Mouse (Mus musculus) lung, adult 2 months (tissue): Measurements from ENCODE around the gene Ttc7. TPM values are rescaled to one million over a fixed set of nuclear protein-coding genes. Genes with fewer than 3 reads are reported as not detected.

ENCODE experiments used
- DNase-seq: peaks from one replicate; pipeline ENCODE4 v3.0.0; 2022
- H3K4me1 ChIP-seq: fragments of 200-500 bp; 2 replicates; pipeline ENCODE4 v1.6.1; 2011; ENCODE audit warnings: low read length; ENCODE audit not compliant: control insufficient read depth, insufficient read depth
- H3K4me3 ChIP-seq: fragments of 200-500 bp; replicated peaks from 2 replicates; pipeline ENCODE3; 2011; ENCODE audit warnings: low read depth, mild to moderate bottlenecking, control low read depth, low read length; ENCODE audit errors: extremely low read depth
- CTCF ChIP-seq: fragments of 200-500 bp; IDR thresholded peaks from 2 replicates; pipeline ENCODE4 v1.5.1; 2011; ENCODE audit warnings: mild to moderate bottlenecking, low read length, control low read depth; ENCODE audit not compliant: insufficient read depth
- POLR2A ChIP-seq: fragments of 200-500 bp; IDR thresholded peaks from 2 replicates; pipeline ENCODE4 v1.6.1; 2011; ENCODE audit warnings: low read depth, mild to moderate bottlenecking, control low read depth, low read length, borderline replicate concordance; ENCODE audit errors: extremely low read depth
- WGBS: fragments of 180-500 bp; shearing (Covaris S2); methylation state at CpG from one replicate; pipeline ENCODE4 v1.1.7; 2018; 5-methylcytosine and 5-hydroxymethylcytosine counted together
- polyA plus RNA-seq: library from polyadenylated mRNA; depleted of rRNA; stranded (reverse); fragments of >200 nt; gene quantifications from 2 replicates; pipeline ENCODE4 v1.2.3, GENCODE M21; 2012

The Ttc7 gene
- polyA plus RNA-seq, 1 experiment = 78.4 TPM

DNA sequence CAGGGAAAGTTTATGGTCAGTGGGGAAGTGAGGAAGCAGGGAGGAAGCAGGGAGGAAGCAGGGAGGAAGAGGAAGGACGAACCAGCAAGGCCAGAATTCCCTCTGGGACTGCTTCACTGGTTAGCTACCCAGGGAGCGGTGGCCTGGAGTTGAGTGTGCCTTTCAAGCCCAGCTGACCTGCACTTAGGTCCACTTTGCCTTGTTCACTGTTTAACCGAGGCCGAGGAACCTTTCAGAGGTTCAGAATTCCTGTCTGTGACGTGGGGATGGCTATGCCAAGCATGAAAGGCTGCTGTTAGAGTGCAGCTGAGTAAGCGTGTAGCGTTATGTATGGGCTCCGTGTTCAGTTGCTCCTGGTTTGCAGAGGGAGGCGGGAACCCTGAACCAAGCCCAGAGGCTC is 90.6 kb downstream of the Ttc7 start:
- no peak for DNase-seq
- H3K4me3 ChIP-seq = no peak overlapping the region
- TF ChIP-seq CTCF (no peak), POLR2A (no peak)
- WGBS = 82% methylated on average over 9 of the region's 9 CpGs
- H3K4me1 ChIP-seq = peaks cover 8% of the 10 kb centered on the region

DNA sequence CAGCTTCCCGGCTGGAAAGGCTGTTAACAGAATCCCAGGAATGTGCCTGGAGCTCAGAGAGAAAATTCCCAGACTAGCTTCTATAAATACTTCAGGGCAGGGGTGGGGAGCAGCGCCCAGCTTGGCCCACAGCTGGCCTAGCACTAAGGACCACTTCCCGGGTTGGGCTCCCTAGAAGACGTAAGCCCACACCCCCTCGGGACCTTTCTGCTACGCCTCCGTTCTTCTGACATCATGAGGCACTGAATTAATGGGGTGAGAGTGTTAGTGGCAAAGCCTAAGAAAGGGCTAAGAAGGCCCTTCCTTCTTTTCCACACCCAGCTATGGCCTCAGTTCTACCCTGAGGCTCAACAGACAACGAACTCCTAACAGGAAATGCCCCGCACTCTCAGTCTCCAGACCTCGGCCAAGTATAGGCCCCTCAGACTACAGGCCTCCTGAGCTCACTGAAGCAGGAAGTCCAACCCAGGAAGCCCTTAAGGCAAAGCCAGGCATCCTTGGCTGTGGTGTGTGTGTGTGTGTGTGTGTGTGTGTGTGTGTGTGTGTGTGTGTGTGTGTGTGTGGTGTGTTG is 93.3 kb downstream of the Ttc7 start:
- Histone ChIP-seq H3K4me1 (peaks cover 5% of the 10 kb centered on the region; the same call in 1 of the 2 replicates), H3K4me3 (no peak overlapping the region)
- WGBS = 14% methylated on average over 10 of the region's 10 CpGs
- DNase-seq = no peak
- no peak for TF ChIP-seq CTCF
- TF ChIP-seq POLR2A = no peak

DNA sequence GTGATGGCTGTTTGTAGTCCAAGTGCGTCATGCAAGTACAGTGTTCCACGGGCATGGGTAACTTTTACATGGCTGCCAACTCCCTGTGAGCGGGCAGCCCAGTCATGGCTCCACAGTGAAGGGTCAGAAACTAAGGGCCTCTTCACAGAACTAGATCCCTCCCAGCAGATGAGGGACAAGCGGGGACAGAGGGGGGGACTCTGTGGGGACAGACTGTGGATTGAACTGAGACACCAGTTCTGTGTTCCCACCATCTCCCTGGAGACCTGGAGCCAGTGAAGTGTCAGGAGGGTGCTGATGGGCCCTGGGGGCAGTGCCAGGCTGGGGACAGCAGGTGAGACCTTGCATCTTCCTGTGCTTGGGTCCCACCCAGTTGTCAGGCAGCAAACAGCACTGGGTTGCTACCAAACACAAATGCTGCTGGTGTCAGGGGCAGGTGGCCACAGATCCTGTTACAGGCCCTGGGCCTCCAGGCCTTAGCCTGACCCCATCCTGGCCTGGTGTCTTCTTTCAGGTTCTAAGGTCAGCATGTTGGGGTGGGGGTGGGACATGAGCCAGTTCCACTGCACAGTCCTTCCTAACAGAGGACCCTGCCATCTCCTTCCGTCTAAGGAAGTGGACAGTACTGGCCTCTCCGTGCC is 94.3 kb downstream of the Ttc7 start:
- Histone ChIP-seq H3K4me1 (peaks cover 5% of the 10 kb centered on the region; the same call in 1 of the 2 replicates), H3K4me3 (no peak overlapping the region)
- WGBS = 74% methylated on average over 6 of the region's 6 CpGs
- no peak for TF ChIP-seq POLR2A
- no peak for TF ChIP-seq CTCF
- no peak for DNase-seq

DNA sequence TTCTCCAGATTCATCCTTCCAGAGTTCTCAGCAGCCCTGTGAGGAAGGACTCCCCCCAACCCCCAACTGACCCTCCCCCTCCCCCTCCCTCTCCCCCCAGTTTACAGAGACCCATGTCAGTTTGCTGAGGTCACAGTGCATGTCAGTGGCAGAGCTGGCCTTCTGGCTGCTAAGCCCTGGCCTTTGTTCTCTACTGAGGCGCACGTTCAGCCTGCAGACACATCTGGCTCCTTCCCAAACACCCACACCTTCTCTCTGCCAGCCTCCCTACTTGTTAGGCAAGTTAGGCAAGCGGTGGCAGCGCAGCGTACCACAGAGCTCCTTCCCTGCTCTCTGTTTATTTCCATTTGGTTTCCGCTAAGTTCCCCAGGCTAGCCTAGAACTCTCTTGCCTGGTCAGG is 94.8 kb downstream of the Ttc7 start:
- Histone ChIP-seq H3K4me3 (no peak overlapping the region), H3K4me1 (peaks cover 5% of the 10 kb centered on the region; the same call in 1 of the 2 replicates)
- 55% methylated on average over 6 of the region's 6 CpGs for WGBS
- DNase-seq = no peak
- TF ChIP-seq POLR2A (no peak), CTCF (no peak)

DNA sequence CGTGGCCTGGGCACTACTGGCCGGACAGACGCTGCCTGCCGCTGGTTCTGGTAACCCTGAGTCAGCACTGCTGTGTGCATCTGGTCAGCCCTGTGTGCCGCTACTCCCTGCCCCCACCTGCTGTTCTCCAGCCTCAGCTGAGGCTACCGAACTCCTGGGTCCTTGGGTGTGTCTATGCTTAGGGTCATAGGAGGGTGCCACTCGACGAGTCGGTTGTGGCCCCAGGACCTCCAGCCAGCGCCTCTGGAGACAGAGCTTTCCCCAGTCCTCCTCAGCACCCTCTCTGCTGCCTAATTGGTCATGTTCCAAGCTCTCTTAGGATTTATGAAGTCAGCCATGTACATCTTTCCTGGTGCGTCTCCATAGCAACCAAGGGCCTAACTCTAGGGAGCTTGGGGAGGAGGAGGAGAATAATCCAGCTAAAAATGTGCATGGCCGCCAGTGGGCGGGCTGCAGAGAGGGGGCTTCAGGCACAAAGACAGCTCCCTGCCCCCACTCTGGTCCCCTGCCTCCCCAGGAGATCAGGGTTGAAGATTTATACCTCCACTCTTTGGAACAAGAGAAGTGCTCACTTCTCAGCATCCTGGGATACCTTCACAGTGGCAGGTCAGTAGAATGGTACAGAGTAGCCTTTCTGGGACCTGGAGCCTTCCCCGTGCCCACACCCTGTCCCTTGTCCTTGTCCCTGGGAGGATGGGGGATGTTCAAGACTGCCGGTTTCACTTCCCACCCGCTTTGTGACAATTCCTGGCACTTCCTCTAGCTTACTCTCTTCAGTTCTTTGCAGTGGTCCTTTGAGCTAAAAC is 95.9 kb downstream of the Ttc7 start:
- 73% methylated on average over 16 of the region's 16 CpGs for WGBS
- no peak for TF ChIP-seq POLR2A
- TF ChIP-seq CTCF = no peak
- H3K4me3 ChIP-seq = no peak overlapping the region
- DNase-seq = no peak
- H3K4me1 ChIP-seq = peaks cover 5% of the 10 kb centered on the region; the same call in 1 of the 2 replicates

DNA sequence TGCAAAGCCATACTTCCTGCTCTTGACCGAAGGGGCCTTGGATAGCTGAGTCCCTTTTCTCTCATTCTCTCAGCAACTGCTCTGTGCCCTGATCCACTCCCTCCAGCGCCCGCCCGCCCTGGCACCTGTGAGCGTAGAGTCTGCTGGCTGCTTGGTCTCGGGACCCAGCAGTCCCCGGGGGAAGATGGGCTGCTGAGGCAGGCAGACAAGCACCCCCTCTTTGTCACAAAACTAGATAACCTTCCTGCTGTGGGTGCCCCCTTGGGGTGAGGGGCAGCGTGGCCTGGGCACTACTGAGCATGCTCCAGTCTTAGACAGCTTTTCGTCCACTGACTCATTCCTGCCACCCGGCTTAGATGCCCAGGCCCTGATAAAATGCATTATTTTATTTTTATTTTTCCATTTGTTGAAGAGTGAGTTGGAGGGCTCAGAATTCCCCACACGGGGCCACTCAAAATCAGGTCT is 96.5 kb downstream of the Ttc7 start:
- Histone ChIP-seq H3K4me3 (no peak overlapping the region), H3K4me1 (peaks cover 5% of the 10 kb centered on the region; the same call in 1 of the 2 replicates)
- TF ChIP-seq CTCF (no peak), POLR2A (no peak)
- WGBS = 81% methylated on average over 11 of the region's 11 CpGs
- DNase-seq = no peak

DNA sequence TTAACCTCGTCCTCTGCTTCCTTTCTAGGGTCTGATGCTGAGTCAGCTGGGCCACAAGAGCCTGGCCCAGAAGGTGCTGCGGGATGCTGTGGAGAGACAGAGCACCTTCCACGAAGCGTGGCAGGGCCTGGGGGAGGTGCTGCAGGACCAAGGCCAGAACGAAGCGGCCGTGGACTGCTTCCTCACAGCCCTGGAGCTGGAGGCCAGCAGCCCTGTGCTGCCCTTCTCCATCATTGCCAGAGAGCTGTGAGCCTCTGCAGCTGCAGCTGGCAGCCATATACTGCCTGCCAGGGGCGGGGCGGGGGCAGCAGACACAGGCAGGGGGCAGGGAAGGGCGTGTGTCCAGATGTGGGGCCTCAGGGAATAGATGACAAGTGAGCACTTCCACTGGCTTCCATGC is 97.1 kb downstream of the Ttc7 start:
- no peak for DNase-seq
- Histone ChIP-seq H3K4me1 (peaks cover 5% of the 10 kb centered on the region; the same call in 1 of the 2 replicates), H3K4me3 (no peak overlapping the region)
- no peak for TF ChIP-seq CTCF
- no peak for TF ChIP-seq POLR2A
- WGBS = 63% methylated on average over 10 of the region's 10 CpGs

DNA sequence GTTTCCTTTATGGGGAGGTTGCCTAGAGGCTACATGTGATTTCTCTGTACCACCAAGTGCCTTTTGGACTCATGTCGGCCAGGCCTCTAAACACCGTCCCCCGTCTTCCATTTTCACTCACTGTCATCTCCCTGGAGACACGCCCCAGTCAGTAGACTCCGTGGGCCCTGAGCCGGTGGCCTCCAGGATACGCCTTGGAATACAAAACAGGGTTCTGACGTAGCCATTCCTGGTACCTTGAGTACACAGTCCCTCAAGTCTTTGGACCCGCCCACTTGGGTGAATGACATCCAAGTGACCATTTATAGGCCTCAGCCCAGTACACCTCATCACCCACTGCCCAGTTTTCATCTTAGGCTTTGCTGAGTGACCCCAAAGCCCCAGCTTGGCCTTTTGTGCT is 98.0 kb downstream of the Ttc7 start:
- H3K4me3 ChIP-seq = no peak overlapping the region
- no peak for DNase-seq
- peaks cover 5% of the 10 kb centered on the region; the same call in 1 of the 2 replicates for H3K4me1 ChIP-seq
- TF ChIP-seq CTCF (no peak), POLR2A (no peak)
- 90% methylated on average over 9 of the region's 9 CpGs for WGBS

DNA sequence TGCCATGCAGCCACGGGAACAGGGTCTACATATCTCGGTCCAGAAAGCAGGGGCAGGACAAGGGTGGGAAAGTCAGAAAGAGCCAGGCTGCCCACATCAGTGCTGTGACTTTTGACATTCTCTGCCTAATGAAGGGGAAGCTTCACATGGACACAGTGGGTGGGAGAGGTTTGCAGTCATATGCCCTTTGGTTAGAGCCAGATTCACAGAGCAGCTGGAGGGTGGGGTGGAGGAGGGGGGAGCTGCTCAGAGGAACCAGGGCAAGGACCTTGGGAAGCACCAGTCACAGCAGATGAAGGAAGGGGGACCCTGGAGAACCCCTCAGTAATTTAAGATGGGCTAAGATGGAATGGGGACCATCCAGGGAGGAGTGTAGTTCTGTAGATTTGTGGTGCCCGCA is 103.1 kb downstream of the Ttc7 start:
- TF ChIP-seq CTCF = no peak
- no peak for TF ChIP-seq POLR2A
- Histone ChIP-seq H3K4me3 (no peak overlapping the region), H3K4me1 (no peaks in the 10 kb centered on the region)
- WGBS = 80% methylated on average over 3 of the region's 3 CpGs
- DNase-seq = no peak
